ENCODE assay signal across 8 mouse cellular contexts in the genomic region with DNA sequence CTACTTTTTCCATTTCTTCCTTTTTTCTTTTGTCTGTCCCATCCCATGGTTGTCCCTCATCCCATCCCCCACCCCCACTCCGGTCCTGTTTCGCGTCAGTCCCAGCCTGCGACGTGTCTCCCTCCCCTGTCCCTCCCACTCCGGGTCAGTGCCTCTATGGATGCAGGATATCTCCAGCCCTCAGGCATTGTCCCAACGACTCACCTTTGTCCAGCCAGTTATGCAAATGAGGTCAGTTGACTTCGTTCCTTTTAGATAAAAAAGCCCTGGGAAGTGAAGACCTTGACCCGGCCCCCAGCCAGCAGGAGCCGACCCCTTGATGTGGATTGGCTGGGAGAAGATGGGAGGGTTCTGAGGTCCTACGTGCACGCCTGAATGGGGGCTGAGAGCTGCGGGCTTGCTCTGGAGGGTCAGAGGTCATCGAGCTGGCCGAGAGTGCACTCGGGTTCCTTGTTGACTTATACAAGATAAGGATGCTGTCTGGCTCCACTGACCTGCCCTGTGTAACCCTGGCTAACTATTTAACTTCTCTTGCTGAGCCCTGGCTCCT. TPM values are rescaled to one million over a fixed set of nuclear protein-coding genes. Genes with fewer than 3 reads are reported as not detected.
DNase-seq lines count a peak whose midpoint lies in the region; ATAC-seq and TF ChIP-seq lines count a peak whose summit lies in the region.

No protein-coding gene starts in this region.

- H3K27me3 ChIP-seq in heart, embryonic 12.5 days (replicated peaks): no peaks in the 10 kb centered on the region
- no peaks in the 10 kb centered on the region for H3K27me3 ChIP-seq in embryonic facial prominence, embryonic 14.5 days (replicated peaks; ENCODE audit: control insufficient read depth, insufficient read depth, low read length)
- H3K27me3 ChIP-seq in kidney, adult 2 months (replicated peaks; ENCODE audit: control insufficient read depth, insufficient read depth, low read length): no peaks in the 10 kb centered on the region

- H3K4me3 ChIP-seq in heart, embryonic 12.5 days: peak overlapping the region; percentile 47
- peak overlapping the region; percentile 34 for H3K4me3 ChIP-seq in embryonic facial prominence, embryonic 14.5 days (ENCODE audit: low read depth, low read length)
- H3K4me3 ChIP-seq in kidney, adult 2 months (ENCODE audit: insufficient read depth, low read depth, low read length): no peak overlapping the region

- no peak for DNase-seq in heart, postnatal 14 days
- peak; percentile 25 for DNase-seq in embryonic facial prominence, embryonic 14.5 days (ENCODE audit: low spot score)
- peak; percentile 30 for DNase-seq in kidney, adult 2 months
- no peak for DNase-seq in left cerebral cortex, adult 18-20 months (ENCODE audit: low spot score in 2 of 2)
- no peak for DNase-seq in right cerebral cortex, postnatal 25 days
- no peak for DNase-seq in ovary, postnatal 10 days (ENCODE audit: low spot score)

- H3K9me3 ChIP-seq in heart, embryonic 12.5 days (replicated peaks): no peaks in the 10 kb centered on the region
- no peaks in the 10 kb centered on the region for H3K9me3 ChIP-seq in embryonic facial prominence, embryonic 14.5 days (ENCODE audit: control insufficient read depth, low read length)

- H3K4me2 ChIP-seq in heart, embryonic 12.5 days: peak overlapping the region; percentile 78
- H3K4me2 ChIP-seq in embryonic facial prominence, embryonic 14.5 days (ENCODE audit: low read depth, low read length): peak overlapping the region; percentile 54

- no peak for TF ChIP-seq POLR2A in kidney, adult 2 months (IDR thresholded peaks at IDR 0.05; ENCODE audit: low read depth, low read length)

- peak overlapping the region; percentile 64 for H3K9ac ChIP-seq in heart, embryonic 12.5 days
- H3K9ac ChIP-seq in embryonic facial prominence, embryonic 14.5 days (ENCODE audit: low read depth, low read length): peak overlapping the region; percentile 50

- no peak for TF ChIP-seq CTCF in kidney, adult 2 months (conservative IDR thresholded peaks at IDR 0.05; ENCODE audit: insufficient read depth, insufficient read length, low read depth, low read length)

- H3K36me3 ChIP-seq in heart, embryonic 12.5 days: peaks cover 11% of the 10 kb centered on the region
- H3K36me3 ChIP-seq in embryonic facial prominence, embryonic 14.5 days (ENCODE audit: control insufficient read depth, insufficient read depth, low read length): peaks cover 14% of the 10 kb centered on the region; the same call in 1 of the 2 replicates
- no peaks in the 10 kb centered on the region for H3K36me3 ChIP-seq in kidney, adult 2 months (ENCODE audit: control insufficient read depth, insufficient read depth, low read length)

- H3K4me1 ChIP-seq in heart, embryonic 12.5 days (replicated peaks): peaks cover 13% of the 10 kb centered on the region
- peaks cover 4% of the 10 kb centered on the region; the same call in 1 of the 2 replicates for H3K4me1 ChIP-seq in embryonic facial prominence, embryonic 14.5 days (ENCODE audit: control insufficient read depth, insufficient read depth, low read length)
- H3K4me1 ChIP-seq in kidney, adult 2 months (ENCODE audit: control insufficient read depth, insufficient read depth, low read length): peaks cover 3% of the 10 kb centered on the region; the same call in 1 of the 2 replicates

- H3K27ac ChIP-seq in heart, embryonic 12.5 days (ENCODE audit: poor library complexity, severe bottlenecking): peak overlapping the region; percentile 39; the same call in 1 of the 2 replicates
- no peak overlapping the region for H3K27ac ChIP-seq in embryonic facial prominence, embryonic 14.5 days (replicated peaks; ENCODE audit: low read depth, low read length)
- H3K27ac ChIP-seq in kidney, adult 2 months (ENCODE audit: insufficient read depth, low read depth, low read length): no peak overlapping the region

- intact Hi-C loops in heart, postnatal 14 days (cut with DNase I): loop anchor here (5.0 kb wide), 3 partner anchors 46 to 116 kb away; partner anchors contain the start of gene Setd6

- WGBS in heart, embryonic 12.5 days: under 1% methylated on average over 16 of the region's 16 CpGs
- WGBS in embryonic facial prominence, embryonic 14.5 days: 1% methylated on average over 16 of the region's 16 CpGs
- WGBS in kidney, adult 2 months: under 1% methylated on average over 16 of the region's 16 CpGs

- peak; percentile 88 for ATAC-seq in heart, embryonic 12.5 days (ENCODE audit: insufficient number of reproducible peaks, low FRiP score)
- ATAC-seq in embryonic facial prominence, embryonic 14.5 days (ENCODE audit: low read depth): peak; percentile 66
- peak; percentile 54 for ATAC-seq in megakaryocyte progenitor cell, adult 5-6 weeks (replicated peaks; ENCODE audit: poor library complexity)

RNA-seq across cellular contexts. Expression of gene Sap18b, which starts 8.4 kb away (rescaled TPM):
- 327 and 342 TPM in 2 replicates for polyA plus RNA-seq in heart, embryonic 12.5 days (2016; fragmentation: Nextera tagmentation; extraction: Ambion mirVana)
- total RNA-seq in heart, postnatal 14 days (2021): 10 to 100 TPM; 81.7 to 82.4 TPM
- 322 and 341 TPM in 2 replicates for polyA plus RNA-seq in embryonic facial prominence, embryonic 14.5 days (2014; fragmentation: Nextera tagmentation; extraction: Ambion mirVana)
- 43.8 and 76.7 TPM in 2 replicates for polyA plus RNA-seq in kidney, adult 2 months (2012; rRNA removed)
- 126 and 160 TPM in 2 replicates for total RNA-seq in megakaryocyte progenitor cell, adult 5-6 weeks (2015)
- 314 and 323 TPM in 2 replicates for total RNA-seq in megakaryocyte progenitor cell, adult 5-6 weeks (2017)
- 10 to 100 TPM; 78.1 to 96.2 TPM for total RNA-seq in left cerebral cortex, adult 18-20 months (2021)

RNA-seq across cellular contexts. Expression of gene Slc38a7, which starts 19.8 kb away (rescaled TPM):
- polyA plus RNA-seq in heart, embryonic 12.5 days (2016; fragmentation: Nextera tagmentation; extraction: Ambion mirVana): 12.4 and 13.2 TPM in 2 replicates
- total RNA-seq in heart, postnatal 14 days (2021): 10 to 100 TPM in 1 of 2 experiments, 1 to 10 TPM in 1; 9.9 to 12.0 TPM
- 13.1 and 15.3 TPM in 2 replicates for polyA plus RNA-seq in embryonic facial prominence, embryonic 14.5 days (2014; fragmentation: Nextera tagmentation; extraction: Ambion mirVana)
- polyA plus RNA-seq in kidney, adult 2 months (2012; rRNA removed): 22.3 and 24.7 TPM in 2 replicates
- 6.4 and 6.8 TPM in 2 replicates for total RNA-seq in megakaryocyte progenitor cell, adult 5-6 weeks (2015)
- total RNA-seq in megakaryocyte progenitor cell, adult 5-6 weeks (2017): 4.2 and 5.1 TPM in 2 replicates
- total RNA-seq in left cerebral cortex, adult 18-20 months (2021): 10 to 100 TPM; 24.4 to 28.7 TPM

RNA-seq across cellular contexts. Expression of gene Cnot1, which starts 26.2 kb away (rescaled TPM):
- polyA plus RNA-seq in heart, embryonic 12.5 days (2016; fragmentation: Nextera tagmentation; extraction: Ambion mirVana): 80.7 and 89.2 TPM in 2 replicates
- total RNA-seq in heart, postnatal 14 days (2021): 100 to 1,000 TPM; 129 to 138 TPM
- polyA plus RNA-seq in embryonic facial prominence, embryonic 14.5 days (2014; fragmentation: Nextera tagmentation; extraction: Ambion mirVana): 75.4 and 93.6 TPM in 2 replicates
- 57.4 and 71.4 TPM in 2 replicates for polyA plus RNA-seq in kidney, adult 2 months (2012; rRNA removed)
- 210 and 287 TPM in 2 replicates for total RNA-seq in megakaryocyte progenitor cell, adult 5-6 weeks (2015)
- 104 and 139 TPM in 2 replicates for total RNA-seq in megakaryocyte progenitor cell, adult 5-6 weeks (2017)
- total RNA-seq in left cerebral cortex, adult 18-20 months (2021): 100 to 1,000 TPM; 129 to 130 TPM

RNA-seq across cellular contexts. Expression of gene Got2, which starts 54.8 kb away (rescaled TPM):
- 323 and 331 TPM in 2 replicates for polyA plus RNA-seq in heart, embryonic 12.5 days (2016; fragmentation: Nextera tagmentation; extraction: Ambion mirVana)
- total RNA-seq in heart, postnatal 14 days (2021): 100 to 1,000 TPM; 785 to 791 TPM
- polyA plus RNA-seq in embryonic facial prominence, embryonic 14.5 days (2014; fragmentation: Nextera tagmentation; extraction: Ambion mirVana): 61.9 and 71.2 TPM in 2 replicates
- polyA plus RNA-seq in kidney, adult 2 months (2012; rRNA removed): 269 and 296 TPM in 2 replicates
- 138 and 157 TPM in 2 replicates for total RNA-seq in megakaryocyte progenitor cell, adult 5-6 weeks (2015)
- total RNA-seq in megakaryocyte progenitor cell, adult 5-6 weeks (2017): 116 and 132 TPM in 2 replicates
- 100 to 1,000 TPM; 231 to 248 TPM for total RNA-seq in left cerebral cortex, adult 18-20 months (2021)

Comparison
In these comparisons a context has a peak if more than half of its experiments do, and no peak if none do; other contexts are left out.
1. DNase-seq: peak in embryonic facial prominence, embryonic 14.5 days (single experiment) and kidney, adult 2 months (single experiment); none in heart, postnatal 14 days (0 of 2), left cerebral cortex, adult 18-20 months (0 of 2), right cerebral cortex, postnatal 25 days (single experiment) and ovary, postnatal 10 days (single experiment).
2. Peak in every context shown above with its lines, with median percentiles within 50 percentile points of each other: ATAC-seq.